Mouse (Mus musculus) hindbrain, embryonic 10.5 days (tissue): ENCODE measurements around the gene Ptch2. TPM values are rescaled to one million over a fixed set of nuclear protein-coding genes. Genes with fewer than 3 reads are reported as not detected.
A peak's percentile ranks its signal among the peaks of the same experiment; 100 is the strongest.

Experiments used
- DNase-seq: peaks from one replicate; pipeline ENCODE4 v3.0.0-alpha.2; 2017; ENCODE audit warnings: low spot score
- H3K27ac ChIP-seq: fragments of 300-500 bp; sonication (generic); 2 replicates; pipeline ENCODE4 v1.5.1; 2016; ENCODE audit warnings: mild to moderate bottlenecking, moderate library complexity
- H3K27me3 ChIP-seq: fragments of 300-500 bp; sonication (generic); 2 replicates; pipeline ENCODE4 v1.6.1; 2016; ENCODE audit warnings: mild to moderate bottlenecking; ENCODE audit not compliant: poor library complexity, insufficient read depth, severe bottlenecking
- H3K36me3 ChIP-seq: fragments of 300-500 bp; sonication (generic); 2 replicates; pipeline ENCODE4 v1.6.1; 2016; ENCODE audit warnings: mild to moderate bottlenecking, moderate library complexity
- H3K4me1 ChIP-seq: fragments of 300-500 bp; sonication (generic); replicated peaks from 2 replicates; pipeline ENCODE4 v1.6.1; 2016; ENCODE audit warnings: mild to moderate bottlenecking
- H3K4me3 ChIP-seq: fragments of 300-500 bp; sonication (generic); 2 replicates; pipeline ENCODE4 v1.5.1; 2016; ENCODE audit warnings: mild to moderate bottlenecking, moderate library complexity
- H3K9me3 ChIP-seq: fragments of 300-500 bp; sonication (generic); 2 replicates; pipeline ENCODE4 v1.6.1; 2016; ENCODE audit warnings: mild to moderate bottlenecking, moderate library complexity
- WGBS: fragments of 180-500 bp; shearing (Covaris S2); methylation state at CpG from one replicate; pipeline ENCODE4 v1.1.7; 2016; 5-methylcytosine and 5-hydroxymethylcytosine counted together
- polyA plus RNA-seq: library from polyadenylated mRNA; unstranded; fragments of >200 nt; fragmentation: Nextera tagmentation; extraction: Ambion mirVana; gene quantifications from 2 replicates; pipeline ENCODE4 v1.2.1, GENCODE M21; 2016

Gene Ptch2
- polyA plus RNA-seq, 1 experiment from 2014 or later, result 6.9 TPM

DNA sequence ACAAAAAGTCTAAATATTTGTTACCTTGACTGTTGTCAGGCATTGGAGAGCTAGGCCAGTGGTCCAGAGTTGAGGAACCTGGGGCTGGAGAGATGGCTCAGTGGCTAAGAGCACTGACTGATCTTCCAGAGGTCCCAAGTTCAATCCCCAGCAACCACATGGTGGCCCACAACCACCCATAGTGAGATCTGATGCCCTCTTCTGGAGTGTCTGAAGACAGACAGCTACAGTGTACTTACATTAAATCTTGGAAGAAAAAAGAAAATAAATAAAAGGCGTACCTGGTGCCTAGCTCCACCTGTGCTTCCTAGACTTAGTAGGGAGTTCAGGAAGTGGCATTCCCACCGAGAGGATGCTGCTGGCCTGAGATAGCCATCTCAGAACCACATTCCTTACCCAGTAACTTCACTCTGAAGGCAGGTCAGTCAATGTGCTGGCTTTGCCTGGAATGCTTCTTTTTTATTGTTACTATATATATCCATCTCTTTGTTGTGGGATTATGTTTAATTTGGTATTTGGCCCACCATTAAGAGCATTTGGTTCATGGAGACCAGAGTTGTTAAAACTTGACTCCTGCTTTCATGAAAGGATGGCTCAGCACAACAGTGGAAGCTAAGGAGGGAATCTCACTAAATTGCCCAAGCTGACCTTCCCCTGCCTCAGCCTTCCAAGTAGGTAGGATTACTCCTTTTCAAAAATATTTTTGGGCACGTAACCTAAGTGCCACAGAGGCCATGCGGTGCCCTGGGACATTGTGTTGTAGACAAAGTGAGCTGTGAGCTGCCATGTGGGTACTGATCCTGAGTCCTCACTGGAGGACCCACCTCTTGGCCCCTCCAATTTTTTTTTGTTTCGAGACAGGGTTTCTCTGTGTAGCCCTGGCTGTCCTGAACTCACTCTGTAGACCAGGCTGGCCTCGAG, 53.7 kb downstream of the Ptch2 start:
- no peak for DNase-seq
- peaks cover 71% of the 10 kb centered on the region for H3K36me3 ChIP-seq

DNA sequence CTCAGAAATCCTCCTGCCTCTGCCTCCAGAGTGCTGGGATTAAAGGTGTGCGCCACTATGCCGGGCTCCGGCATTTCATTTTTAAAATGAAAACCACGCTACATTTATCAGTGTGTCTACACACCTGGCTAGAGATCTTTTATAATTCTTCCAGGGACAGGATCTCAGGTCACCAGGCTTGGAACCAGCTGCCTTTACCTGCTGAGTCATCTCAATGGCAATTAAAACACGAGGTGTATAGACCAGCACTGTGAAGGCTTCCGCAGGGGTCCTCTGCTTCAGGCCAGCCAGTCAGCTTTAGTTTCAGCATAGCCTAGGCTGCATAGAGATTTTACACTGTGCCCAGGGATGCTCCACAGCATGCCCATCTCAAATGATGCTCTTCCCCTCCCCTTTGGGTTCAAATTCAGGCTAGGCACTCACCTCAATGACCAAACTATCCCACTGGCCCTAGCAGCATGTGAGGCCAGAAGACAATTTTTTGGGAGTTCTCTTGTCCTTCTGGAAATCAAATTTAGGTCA, 54.4 kb downstream of the Ptch2 start:
- no peak overlapping the region for H3K4me3 ChIP-seq
- peaks cover 30% of the 10 kb centered on the region for H3K4me1 ChIP-seq
- peaks cover 78% of the 10 kb centered on the region for H3K36me3 ChIP-seq
- no peak for DNase-seq
- H3K9me3 ChIP-seq, result no peaks in the 10 kb centered on the region
- 90% methylated on average over 6 of the region's 6 CpGs for WGBS
- no peaks in the 10 kb centered on the region for H3K27me3 ChIP-seq
- H3K27ac ChIP-seq, result no peak overlapping the region

More for the DNA sequence above, 53.7 kb downstream of the Ptch2 start:
- Histone ChIP-seq H3K9me3 (no peaks in the 10 kb centered on the region), H3K27me3 (no peaks in the 10 kb centered on the region), H3K27ac (no peak overlapping the region), H3K4me3 (no peak overlapping the region), H3K4me1 (peaks cover 25% of the 10 kb centered on the region)
- WGBS, result 71% methylated on average over 6 of the region's 6 CpGs

DNA sequence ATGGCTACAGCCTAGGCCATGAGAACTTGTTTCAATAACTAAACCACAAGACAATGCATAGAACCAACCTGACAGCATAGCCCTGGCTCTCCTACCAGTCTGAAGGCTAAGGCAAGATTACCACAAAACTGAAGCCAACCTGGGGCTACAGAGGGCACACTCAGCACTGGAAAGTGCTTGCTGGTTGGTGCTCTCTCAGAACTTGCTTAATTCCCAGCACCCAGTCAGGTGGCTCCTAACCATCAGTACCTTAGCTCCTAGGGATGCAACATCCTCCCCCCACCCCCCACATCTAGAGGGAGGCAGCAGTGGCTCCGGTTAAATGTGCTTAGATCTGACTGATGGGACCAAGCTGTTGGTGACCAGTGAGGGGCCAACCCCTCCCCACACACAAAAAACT, 55.5 kb downstream of the Ptch2 start:
- peaks cover 79% of the 10 kb centered on the region for H3K36me3 ChIP-seq
- no peak for DNase-seq
- H3K9me3 ChIP-seq, result no peaks in the 10 kb centered on the region
- H3K27ac ChIP-seq, result no peak overlapping the region
- no peak overlapping the region for H3K4me3 ChIP-seq
- no peaks in the 10 kb centered on the region for H3K27me3 ChIP-seq
- H3K4me1 ChIP-seq, result peaks cover 26% of the 10 kb centered on the region
- 89% methylated on average over 1 of the region's 1 CpGs for WGBS

DNA sequence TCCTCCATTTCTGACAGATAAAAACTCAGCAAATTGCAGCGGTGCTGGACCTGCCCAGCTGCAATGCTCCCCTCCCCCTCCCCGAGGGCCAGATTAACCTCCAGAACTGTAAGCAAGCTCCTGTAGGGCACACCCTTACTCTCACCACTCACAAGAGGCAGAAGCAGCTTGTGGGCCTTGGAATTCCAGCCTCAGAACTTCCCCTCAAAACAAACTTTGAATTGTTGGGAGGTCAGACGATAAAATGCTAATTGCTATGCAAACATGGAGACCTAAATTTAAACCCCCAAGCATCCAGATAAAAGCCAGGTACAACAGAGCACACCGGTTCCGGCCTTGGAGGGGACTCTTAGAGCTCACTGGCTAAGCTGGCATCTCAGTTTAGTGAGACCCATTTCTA, 56.8 kb downstream of the Ptch2 start:
- Histone ChIP-seq H3K9me3 (no peaks in the 10 kb centered on the region), H3K4me3 (peak overlapping the region; percentile 11; the same call in 1 of the 2 replicates), H3K4me1 (peaks cover 26% of the 10 kb centered on the region), H3K27me3 (no peaks in the 10 kb centered on the region), H3K27ac (no peak overlapping the region), H3K36me3 (peaks cover 75% of the 10 kb centered on the region)
- no peak for DNase-seq
- WGBS, result 87% methylated on average over 5 of the region's 5 CpGs

DNA sequence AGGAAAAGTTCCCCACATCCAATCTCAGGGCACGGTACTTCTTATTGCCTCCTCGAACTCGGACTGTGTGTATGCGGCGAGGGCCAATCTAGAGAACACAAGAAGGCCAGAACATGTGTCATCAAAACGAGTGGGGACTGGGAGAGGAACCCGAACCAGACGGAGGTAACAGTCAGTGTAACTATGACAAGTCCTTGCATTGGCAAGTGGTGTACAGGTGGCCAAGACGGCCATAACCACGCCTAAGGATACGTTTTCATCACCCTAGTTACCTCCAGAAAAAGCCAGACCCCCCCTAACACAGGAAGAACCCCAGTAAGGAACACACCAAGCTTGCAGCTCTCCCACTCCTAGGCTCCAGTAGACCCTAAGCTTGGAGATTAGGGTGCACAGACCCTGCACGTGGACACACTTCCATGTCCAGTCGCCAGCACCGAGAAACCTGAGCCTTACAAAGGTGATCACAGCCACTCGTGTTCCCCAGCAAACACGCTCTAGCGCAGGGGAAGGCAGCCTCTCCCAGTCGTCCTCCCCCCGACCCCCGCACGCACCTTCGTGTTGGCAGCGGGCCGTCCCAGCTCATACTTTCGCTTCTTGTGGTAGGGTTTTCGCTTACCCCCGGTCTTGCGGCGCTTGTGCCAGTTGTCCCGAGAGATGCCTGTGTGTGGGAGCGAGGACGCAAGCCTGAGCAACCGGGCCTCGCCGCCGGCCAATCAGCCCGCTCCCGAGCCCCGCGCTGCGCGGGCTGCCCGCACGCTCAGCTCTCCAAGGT, 59.3 kb downstream of the Ptch2 start:
- no peaks in the 10 kb centered on the region for H3K9me3 ChIP-seq
- peak overlapping the region; percentile 99 for H3K27ac ChIP-seq
- H3K4me3 ChIP-seq, result peak overlapping the region; percentile 98
- peaks cover 70% of the 10 kb centered on the region for H3K36me3 ChIP-seq
- peaks cover 26% of the 10 kb centered on the region for H3K4me1 ChIP-seq
- WGBS, result 3% methylated on average over 44 of the region's 44 CpGs
- no peak for DNase-seq
- no peaks in the 10 kb centered on the region for H3K27me3 ChIP-seq

DNA sequence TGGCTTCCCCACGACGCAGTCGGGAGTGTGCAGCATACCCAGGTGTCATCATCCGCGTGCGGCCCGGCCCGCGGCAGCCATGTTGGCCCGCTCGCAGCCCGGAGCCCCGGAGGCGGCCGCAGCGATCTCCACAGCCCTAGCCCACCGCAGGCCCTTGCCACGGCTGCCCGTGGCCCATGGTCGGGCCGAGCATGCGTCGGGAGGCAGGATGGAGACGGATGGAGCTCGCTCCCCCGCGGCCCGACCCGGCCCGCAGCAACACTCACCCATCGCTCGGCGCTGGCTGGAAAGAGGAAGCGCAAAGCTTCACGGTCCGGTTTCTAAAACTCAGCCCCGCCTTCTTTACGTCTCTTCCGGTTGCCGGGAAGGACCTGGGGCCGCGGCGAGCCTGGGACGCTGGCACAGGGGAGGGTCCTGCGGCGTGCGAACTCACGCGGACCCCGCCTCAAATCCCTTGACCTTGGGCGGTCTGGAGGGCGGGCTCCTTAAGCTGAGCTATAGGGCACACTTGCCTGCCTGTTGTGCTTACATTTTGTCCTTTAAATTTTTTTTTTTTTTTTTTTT, 60.0 kb downstream of the Ptch2 start, which contains the start of gene Rps8:
Rps8 (minus strand) TSS at position 452 of the 564 bp plus-strand sequence.
- Histone ChIP-seq H3K9me3 (no peaks in the 10 kb centered on the region), H3K27me3 (no peaks in the 10 kb centered on the region), H3K27ac (peak within 1 kb of the TSS; percentile 99), H3K4me3 (peak within 1 kb of the TSS; percentile 98), H3K36me3 (peaks cover 70% of the 10 kb centered on the region), H3K4me1 (peaks cover 26% of the 10 kb centered on the region)
- whole genome bisulfite sequencing, result under 1% methylated on average over 52 of the region's 52 CpGs
- DNase-seq, result peak; percentile 91

DNA sequence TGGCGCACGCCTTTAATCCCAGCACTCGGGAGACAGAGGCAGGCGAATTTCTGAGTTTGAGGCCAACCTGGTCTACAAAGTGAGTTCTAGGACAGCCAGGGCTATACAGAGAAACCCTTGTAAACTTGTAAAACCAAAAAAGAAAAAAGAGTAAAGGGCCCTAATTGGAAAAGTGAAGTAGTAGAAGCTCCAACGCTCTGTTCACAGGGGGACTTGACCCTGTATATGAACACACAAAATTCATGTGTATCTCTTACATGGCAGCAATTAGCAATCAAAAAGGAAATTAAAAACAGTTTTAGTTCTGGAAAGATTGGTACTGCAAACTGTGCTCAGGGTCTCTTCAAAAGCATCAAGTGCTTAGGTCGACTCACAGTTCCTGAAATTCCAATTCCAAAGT, 60.5 kb downstream of the Ptch2 start:
- Histone ChIP-seq H3K27ac (peak overlapping the region; percentile 99), H3K9me3 (no peaks in the 10 kb centered on the region), H3K4me1 (peaks cover 26% of the 10 kb centered on the region), H3K27me3 (no peaks in the 10 kb centered on the region), H3K36me3 (peaks cover 70% of the 10 kb centered on the region), H3K4me3 (peak overlapping the region; percentile 98)
- 34% methylated on average over 6 of the region's 6 CpGs for WGBS
- no peak for DNase-seq

DNA sequence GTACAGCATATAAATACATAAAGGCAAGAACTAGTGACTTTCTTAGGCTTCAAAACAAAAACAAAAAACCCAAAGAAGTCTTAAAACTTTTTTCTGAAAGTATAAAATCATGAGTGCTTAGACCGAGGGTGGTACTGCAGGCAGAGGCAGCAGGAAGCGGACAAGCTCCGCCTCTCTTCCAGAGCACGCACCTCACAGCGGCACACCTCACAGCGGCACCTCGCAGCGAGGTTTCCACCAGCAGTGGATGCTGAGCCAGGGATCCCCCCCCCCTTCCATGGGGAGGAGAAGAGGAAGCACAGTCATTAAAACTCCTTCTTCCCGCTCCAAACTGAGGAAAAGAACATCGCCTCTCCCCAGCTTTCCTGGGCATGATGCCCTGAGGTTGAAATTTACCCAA, 63.8 kb downstream of the Ptch2 start:
- H3K36me3 ChIP-seq, result peaks cover 71% of the 10 kb centered on the region
- no peak overlapping the region for H3K4me3 ChIP-seq
- WGBS, result 87% methylated on average over 10 of the region's 10 CpGs
- DNase-seq, result no peak
- H3K9me3 ChIP-seq, result no peaks in the 10 kb centered on the region
- H3K27me3 ChIP-seq, result no peaks in the 10 kb centered on the region
- no peak overlapping the region for H3K27ac ChIP-seq
- peaks cover 4% of the 10 kb centered on the region; the same call in 1 of the 2 replicates for H3K4me1 ChIP-seq

DNA sequence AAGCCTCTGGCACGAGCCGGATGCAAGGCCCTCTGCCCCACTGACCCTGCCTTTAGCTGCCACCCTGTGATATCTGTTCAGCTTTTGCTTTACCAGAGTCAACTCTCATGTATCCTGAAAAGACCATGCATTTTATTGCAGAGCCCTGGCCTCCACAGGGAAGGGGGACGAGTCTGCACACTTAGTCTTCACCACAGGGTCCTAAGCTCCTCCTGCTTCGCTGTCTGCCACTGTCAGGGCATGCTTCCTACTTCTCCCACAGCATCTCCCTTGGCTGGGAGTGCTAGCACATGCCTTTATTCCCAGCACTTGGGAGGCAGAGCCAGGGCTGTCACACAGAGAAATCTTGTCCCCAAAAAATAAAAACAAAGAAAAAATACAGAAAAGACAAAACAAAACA, 65.3 kb downstream of the Ptch2 start:
- Histone ChIP-seq H3K27ac (no peak overlapping the region), H3K9me3 (no peaks in the 10 kb centered on the region), H3K36me3 (peaks cover 79% of the 10 kb centered on the region), H3K4me1 (no peaks in the 10 kb centered on the region), H3K27me3 (no peaks in the 10 kb centered on the region), H3K4me3 (no peak overlapping the region)
- 81% methylated on average over 4 of the region's 4 CpGs for WGBS
- DNase-seq, result no peak

Other genes starting within 250 kb of the Ptch2 start
- gene Zswim5, start 218.7 kb upstream of the Ptch2 start, polyA plus RNA-seq, result 6.1 and 7.6 TPM in 2 replicates
- gene Urod, start 101.7 kb upstream of the Ptch2 start, polyA plus RNA-seq, result 106 and 115 TPM in 2 replicates
- gene Hectd3, start 100.8 kb upstream of the Ptch2 start, polyA plus RNA-seq, result 11.3 and 15.4 TPM in 2 replicates
- 49.1 and 56.2 TPM in 2 replicates for gene Eif2b3, start 76.7 kb upstream of the Ptch2 start, polyA plus RNA-seq
- 4.4 and 4.8 TPM in 2 replicates for gene Btbd19, start 29.6 kb downstream of the Ptch2 start, polyA plus RNA-seq
- gene Tctex1d4, start 30.7 kb downstream of the Ptch2 start, polyA plus RNA-seq, result 0.71 TPM in 1 of 2 replicates, not detected in the other
- gene Plk3, start 37.9 kb downstream of the Ptch2 start, polyA plus RNA-seq, result 41.8 and 58.6 TPM in 2 replicates
- gene Rps8, start 60.2 kb downstream of the Ptch2 start, polyA plus RNA-seq, result 660 and 807 TPM in 2 replicates
- 76.6 and 99.4 TPM in 2 replicates for gene Kif2c, start 86.6 kb downstream of the Ptch2 start, polyA plus RNA-seq
- gene Tmem53, start 155.9 kb downstream of the Ptch2 start, polyA plus RNA-seq, result 10.7 and 13.1 TPM in 2 replicates
- gene Armh1, start 156.1 kb downstream of the Ptch2 start, polyA plus RNA-seq, result 0.39 and 0.62 TPM in 2 replicates